Mouse (Mus musculus) adrenal gland, postnatal 14 days (tissue): ENCODE data around the gene Arnt2. TPM values are rescaled to one million over a fixed set of nuclear protein-coding genes. Genes with fewer than 3 reads are reported as not detected.

Source experiments
- DNase-seq: peaks from one replicate; pipeline ENCODE4 v3.0.0; 2021; ENCODE audit warnings: mixed read lengths
- total RNA-seq: library from RNA; stranded (reverse); gene quantifications from 2 replicates; pipeline ENCODE4 v1.2.3, GENCODE M21; 2021

Gene Arnt2
- total RNA-seq, 1 experiment from 2014 or later: 37.2 TPM

DNA sequence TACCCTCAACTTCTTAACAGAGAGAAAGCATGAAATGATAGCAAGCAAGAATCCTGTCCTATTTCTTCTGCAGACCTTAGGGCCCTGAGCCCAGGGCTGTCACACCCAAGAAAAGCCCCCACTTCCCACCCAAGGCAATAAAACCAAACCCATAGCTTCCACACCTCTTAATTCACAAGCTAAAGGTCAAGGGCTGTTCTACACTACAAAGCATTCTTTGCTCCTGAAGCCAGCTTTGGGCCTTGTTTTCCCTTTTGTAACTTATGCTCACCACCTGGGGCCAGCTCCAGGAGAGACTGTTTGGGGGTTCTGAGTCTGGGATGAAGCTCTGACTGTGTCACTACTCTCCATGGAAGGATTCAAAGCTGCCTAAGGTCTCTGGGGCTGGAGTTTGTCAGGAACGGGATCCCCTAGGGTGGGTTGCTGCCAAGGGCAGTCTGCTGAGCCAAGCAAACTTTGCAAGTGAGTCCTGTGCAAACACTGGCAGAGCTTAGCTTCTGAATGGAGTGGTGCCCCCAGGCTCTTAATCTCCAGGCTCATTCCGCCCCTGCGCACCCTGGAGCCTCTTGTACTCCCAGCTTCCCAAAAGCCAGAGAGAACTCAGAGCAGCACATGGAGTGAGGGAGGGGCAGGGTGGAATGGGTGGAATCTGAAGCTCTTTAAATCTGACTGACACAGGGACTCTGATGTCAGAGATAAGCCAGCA, 161.9 kb downstream of the Arnt2 start:
- DNase-seq: no peak

DNA sequence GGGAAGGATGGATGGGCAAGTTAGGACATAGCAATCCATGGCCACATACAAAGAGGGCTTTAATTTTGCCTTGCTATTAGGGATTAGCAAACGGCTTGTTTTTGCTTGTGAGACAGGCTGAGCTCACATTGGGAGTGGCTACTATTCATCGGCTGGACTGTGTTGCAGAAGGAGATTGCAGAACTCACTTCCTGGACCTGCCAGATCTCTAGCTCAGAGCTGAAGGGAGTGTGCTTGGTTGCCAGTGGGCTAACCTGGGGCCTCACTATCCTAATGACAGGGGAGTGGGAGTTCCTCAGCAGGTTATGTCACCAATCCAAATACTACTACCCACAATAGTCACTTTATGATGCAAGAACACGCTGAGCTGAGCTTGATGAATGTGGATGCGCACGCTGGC, 163.1 kb downstream of the Arnt2 start:
- no peak for DNase-seq

DNA sequence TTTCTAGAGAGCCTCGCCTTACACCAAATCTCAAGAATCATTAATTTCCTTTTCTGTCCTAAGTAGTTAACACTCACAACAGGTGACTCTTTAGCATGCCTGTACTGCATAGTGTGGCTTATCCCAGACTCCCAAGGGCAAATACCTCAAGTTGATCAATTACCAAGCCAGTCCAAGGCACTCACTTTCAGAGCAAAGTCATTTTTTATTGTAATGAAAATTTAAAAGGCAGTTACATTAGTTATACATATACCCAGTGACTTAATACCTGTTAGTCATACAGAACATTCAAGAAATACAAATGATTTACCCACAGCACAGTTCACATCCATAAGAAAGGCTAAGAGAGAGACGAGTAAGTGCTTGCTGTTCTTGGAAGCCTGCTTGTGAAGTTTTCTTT, 163.9 kb downstream of the Arnt2 start:
- no peak for DNase-seq

DNA sequence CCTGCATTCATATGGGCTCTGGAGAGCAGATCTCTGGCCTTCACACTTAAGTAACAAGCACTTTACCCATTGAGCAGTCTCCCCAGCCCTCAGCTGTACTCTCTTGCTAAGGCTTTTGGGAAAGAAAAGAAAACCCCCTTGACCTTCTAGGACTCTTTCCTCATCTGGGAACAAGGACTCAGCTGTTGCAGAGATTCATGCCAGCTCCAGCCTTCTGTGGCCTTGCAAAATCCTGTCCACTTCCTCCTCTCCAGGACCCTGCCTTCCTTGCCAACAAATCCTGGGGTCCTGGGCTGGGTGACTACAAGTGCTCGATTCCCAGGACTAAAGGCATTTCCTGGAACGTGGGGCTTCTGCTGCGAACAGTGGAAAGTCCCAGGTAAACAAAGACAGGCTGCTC, 169.6 kb downstream of the Arnt2 start:
- DNase-seq: no peak

DNA sequence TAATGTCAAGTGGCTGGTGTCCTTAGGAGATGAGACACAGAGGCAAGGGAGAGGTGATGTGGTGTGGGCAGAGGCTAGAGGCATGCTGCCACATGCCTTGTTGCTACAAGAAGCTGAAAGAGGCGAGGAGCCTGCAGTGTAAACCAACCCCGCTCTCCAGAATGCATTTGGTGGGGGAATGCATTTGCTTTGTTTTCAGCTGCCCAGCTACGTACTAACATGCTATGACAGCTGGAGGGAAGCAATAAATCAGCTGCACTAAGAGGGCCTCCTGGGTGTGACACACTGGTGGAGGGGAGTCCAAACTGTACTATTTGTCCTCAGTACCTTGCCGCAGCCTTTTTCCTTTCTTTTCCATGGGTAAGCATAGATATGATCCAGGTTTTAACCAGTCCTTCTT, 172.3 kb downstream of the Arnt2 start:
- DNase-seq: no peak

DNA sequence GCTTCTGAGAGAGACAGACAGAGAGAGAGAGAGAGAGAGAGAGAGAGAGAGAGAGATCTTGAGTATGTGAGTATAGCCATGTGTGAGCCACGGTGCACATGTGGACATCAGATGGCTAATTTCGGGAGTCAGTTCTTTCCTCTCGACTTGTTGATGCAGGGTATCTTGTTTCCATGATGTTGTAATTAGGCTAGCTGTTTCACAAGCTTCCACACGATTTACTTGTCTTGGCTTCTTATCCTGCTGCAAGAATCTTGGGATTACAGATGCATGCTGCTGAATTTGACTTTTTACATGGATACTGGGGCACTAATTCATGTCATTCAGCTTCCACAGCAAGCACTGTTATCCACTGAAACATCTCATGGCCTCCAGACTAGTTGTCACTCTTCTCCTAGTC, 178.6 kb downstream of the Arnt2 start:
- DNase-seq: no peak

DNA sequence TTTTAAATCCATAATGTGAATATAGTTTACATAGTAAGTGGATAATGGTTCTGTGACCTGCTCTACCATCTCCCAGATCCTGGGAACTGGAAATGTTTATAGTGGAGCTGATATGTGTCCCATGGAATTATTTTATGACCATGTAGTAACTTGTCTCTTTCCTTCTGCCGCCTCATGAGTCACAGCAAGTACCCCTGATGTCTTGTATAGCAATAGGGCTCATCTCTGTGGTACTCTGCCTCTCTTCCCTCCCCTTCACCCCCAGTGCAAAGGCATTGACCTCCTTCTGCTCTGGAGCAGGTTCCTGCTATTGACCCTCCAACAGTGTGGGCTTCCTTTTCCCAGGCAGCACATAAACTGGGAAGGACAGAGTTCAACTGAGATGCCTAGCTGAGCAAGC, 182.3 kb downstream of the Arnt2 start:
- no peak for DNase-seq

DNA sequence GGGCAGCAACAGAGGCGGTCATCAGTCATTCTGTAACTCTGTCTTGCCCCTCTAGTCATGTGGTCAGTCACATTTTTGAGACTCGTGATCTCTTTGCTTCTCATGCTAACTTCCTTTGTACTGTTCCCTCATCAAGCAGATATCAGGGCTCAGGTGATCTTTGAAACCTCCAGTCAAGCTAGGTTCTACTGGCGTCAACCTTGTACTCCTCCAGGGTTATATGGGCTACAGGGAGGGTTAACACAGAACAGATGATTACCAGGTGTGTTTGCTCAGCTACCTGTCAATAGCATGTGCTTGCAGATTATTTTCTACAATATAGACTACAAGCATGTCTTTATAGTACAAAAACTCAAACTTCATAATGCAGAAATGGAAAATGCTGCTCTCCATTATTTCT, 183.1 kb downstream of the Arnt2 start:
- no peak for DNase-seq

DNA sequence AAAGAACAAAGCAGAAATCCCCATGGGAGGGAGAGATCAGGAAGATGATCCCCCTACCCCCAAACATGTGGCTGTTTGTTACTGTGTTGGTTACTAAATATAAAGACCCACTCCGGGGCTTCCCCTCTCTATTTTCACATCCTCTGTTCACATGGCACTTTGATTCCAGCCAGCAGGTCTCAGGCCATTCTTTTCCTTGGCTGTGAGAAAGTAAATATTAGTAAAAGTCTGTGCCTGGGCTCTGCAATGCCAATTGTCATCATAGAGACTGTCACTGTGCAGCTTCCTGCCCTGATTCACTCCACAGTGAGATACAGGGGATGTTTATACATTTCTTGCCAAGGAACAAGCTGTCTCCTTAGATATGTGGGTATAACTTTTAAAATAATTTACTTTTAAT, 197.9 kb downstream of the Arnt2 start:
- no peak for DNase-seq

DNA sequence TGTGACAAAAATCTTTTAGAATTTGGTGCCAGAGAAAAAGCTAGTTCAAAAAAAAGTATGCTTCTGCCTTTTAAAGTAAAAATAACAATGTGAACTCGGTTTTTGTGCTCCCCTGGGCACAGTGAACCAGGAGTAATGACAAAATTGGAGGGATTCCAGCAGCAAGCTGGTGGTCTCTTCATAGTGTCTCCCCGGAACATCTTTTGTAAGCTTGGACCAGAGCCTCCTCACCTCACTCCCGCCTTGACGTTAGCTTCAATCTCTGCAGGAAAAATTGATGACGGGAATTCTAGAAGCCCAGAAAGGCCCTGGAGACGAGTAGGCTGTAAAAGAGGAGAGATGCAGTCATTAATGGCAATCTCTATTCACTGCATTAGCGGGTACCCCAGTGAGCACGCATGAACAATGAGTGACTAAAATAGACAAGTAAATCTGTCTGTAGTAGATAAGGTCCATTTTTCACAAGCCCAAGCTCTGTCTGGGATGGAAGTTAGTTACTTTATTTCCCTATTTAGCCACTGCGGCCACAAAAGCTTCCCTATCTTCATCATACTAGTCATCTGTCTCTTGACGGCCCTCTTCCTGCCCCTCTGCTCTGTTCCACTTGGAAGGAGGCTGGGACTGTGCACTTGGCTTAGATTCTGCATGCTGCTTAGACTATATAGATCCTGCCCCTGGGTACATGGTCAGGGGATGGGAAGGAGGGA, 199.2 kb downstream of the Arnt2 start:
- DNase-seq: no peak

DNA sequence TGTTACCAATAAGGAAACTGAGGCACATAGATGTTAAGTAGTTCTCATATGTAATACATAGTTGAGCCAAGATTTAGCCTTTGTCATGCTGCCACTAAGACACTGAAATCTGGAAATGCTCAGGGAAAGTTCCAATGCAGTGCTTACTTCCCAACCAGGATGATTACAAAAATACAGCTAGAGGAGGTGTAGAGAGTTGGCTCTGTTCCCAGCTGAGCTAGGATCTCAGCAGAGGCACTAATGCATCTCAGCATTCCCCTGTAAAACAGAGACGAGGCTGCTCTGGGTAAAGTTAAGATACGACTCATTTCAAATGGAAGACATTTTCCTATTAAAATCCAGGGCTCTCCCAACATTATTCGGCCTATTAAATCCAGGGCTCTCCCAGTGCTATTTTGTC, 206.0 kb downstream of the Arnt2 start:
- DNase-seq: no peak

DNA sequence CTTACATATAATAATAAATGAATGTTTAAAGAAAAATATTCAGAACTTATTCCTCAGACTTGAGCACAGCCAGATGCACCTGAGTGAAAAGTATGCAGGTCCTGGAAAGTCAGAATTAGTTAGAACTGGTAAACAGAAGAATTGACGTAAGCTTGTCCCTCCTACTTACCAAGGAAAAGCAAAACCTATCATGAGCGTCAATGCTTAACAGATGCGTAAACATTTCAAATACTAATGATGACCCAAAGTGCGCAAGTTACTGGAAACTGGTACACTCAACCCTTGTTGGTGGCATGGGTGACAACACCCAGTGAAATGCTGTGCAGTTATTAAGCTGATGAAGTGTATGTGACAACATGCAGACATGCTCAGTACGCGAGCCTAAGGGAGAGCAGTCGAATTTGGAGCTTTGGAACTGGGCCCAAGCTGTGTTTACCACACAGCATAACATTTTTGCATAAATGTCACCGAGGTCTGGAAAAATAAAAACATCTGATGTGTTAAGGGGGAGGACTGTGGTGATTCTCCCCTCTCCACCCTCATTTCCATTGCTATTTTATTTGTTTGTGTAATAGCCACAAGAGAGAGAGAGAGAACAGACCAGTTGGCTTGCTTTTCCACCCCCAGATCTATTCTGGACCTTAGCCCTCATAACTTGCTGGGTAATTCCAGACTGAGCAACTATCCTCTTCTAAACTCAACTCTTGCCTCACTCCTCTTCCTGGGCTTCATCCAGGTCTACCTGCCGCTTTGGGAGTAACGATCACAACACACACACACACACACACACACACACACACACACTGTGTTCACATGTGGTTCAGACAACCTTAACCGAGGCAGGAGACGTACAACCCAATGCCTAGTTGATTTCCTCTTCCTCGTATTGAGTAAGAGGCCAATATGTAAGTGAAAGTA, 208.6 kb downstream of the Arnt2 start:
- DNase-seq: no peak

DNA sequence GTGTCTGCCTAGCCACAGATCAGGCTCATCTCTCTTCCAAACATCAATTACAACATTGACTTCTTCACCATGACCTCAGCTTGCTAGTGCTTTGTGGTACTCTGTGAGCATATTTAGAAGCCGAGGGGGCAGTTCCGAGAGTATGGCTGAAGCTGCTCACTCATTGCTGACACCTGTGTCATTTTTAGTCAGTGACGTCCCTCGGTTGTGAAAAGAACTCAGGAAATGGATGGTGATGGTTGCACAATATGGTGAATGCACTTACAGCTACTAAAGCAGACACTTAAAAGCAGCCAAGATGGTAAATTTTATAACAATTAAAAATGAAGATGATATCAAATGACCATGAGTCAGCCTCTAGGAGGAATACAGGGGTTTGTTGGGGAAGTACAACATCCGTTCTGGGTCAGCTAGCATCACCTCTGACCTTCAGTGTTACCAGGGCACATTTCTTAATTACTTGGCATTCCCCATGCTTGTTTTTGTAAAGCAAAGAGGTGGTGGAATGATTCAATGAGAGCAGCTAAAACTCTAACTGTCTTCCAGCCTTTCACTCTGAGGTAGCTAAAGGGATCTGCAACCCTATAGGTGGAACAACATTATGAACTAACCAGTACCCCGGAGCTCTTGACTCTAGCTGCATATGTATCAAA, 212.6 kb downstream of the Arnt2 start:
- DNase-seq: no peak

Other genes with a start within 250 kb of the Arnt2 start
- 15.2 and 18.6 TPM in 2 replicates for gene Gm2115, start 118.8 kb upstream of the Arnt2 start, total RNA-seq
- gene Fah, start 196.5 kb upstream of the Arnt2 start, total RNA-seq: 47.5 and 99.3 TPM in 2 replicates